Mouse (Mus musculus) B cell, adult 2 months (primary cell): ENCODE results near the gene Plekha5.
"Not testable (repeated sequence)": the region's sequence is repeated elsewhere in the genome, so short reads cannot be mapped to it uniquely, and the experiment has no call there.

Source experiments
- DNase-seq, 2 experiments: peaks; one replicate each; pipeline ENCODE4 v3.0.0; 2022

Gene Plekha5

GRCm38 (mm10) chr6:140533606-140534005, 109.8 kb downstream of the Plekha5 start:
- DNase-seq = no peak

- no peak for DNase-seq
These were observed 111.7 kb downstream of the Plekha5 start for GRCm38 (mm10) chr6:140535504-140535903.

GRCm38 (mm10) chr6:140541919-140542318, 118.1 kb downstream of the Plekha5 start:
- no peak for DNase-seq

- no peak for DNase-seq
These were observed 119.3 kb downstream of the Plekha5 start for GRCm38 (mm10) chr6:140543005-140543794.

- DNase-seq = no peak
These were observed 122.2 kb downstream of the Plekha5 start for GRCm38 (mm10) chr6:140546095-140546494.

- no peak for DNase-seq
These were observed 122.9 kb downstream of the Plekha5 start for GRCm38 (mm10) chr6:140546648-140547201.

- DNase-seq = no peak
These were observed 123.5 kb downstream of the Plekha5 start for GRCm38 (mm10) chr6:140547203-140547944.

GRCm38 (mm10) chr6:140548082-140548769, 124.4 kb downstream of the Plekha5 start:
- no peak for DNase-seq

GRCm38 (mm10) chr6:140550741-140551140, 126.9 kb downstream of the Plekha5 start:
- DNase-seq = no peak

GRCm38 (mm10) chr6:140554261-140554660, 130.4 kb downstream of the Plekha5 start:
- no peak for DNase-seq

- DNase-seq = no peak
These were observed 135.6 kb downstream of the Plekha5 start for GRCm38 (mm10) chr6:140559411-140559810.

- no peak for DNase-seq
These were observed 137.5 kb downstream of the Plekha5 start for GRCm38 (mm10) chr6:140561151-140561916.

- no peak for DNase-seq
These were observed 138.2 kb downstream of the Plekha5 start for GRCm38 (mm10) chr6:140561917-140562590.

GRCm38 (mm10) chr6:140567199-140567598, 143.3 kb downstream of the Plekha5 start:
- DNase-seq = no peak

- no peak for DNase-seq
These were observed 144.0 kb downstream of the Plekha5 start for GRCm38 (mm10) chr6:140567897-140568296.

- no peak for DNase-seq
These were observed 146.3 kb downstream of the Plekha5 start for GRCm38 (mm10) chr6:140570152-140570551.

- DNase-seq = no peak
These were observed 151.1 kb downstream of the Plekha5 start for GRCm38 (mm10) chr6:140574943-140575342.

GRCm38 (mm10) chr6:140576133-140576532, 152.3 kb downstream of the Plekha5 start:
- no peak for DNase-seq

GRCm38 (mm10) chr6:140576961-140577821, 153.3 kb downstream of the Plekha5 start:
- DNase-seq = peak in 1 of 2 experiments; percentile 2

- DNase-seq = no peak
These were observed 153.9 kb downstream of the Plekha5 start for GRCm38 (mm10) chr6:140577822-140578170.

- DNase-seq = not testable (repeated sequence)
These were observed 155.1 kb downstream of the Plekha5 start for GRCm38 (mm10) chr6:140578985-140579384.
